Mouse (Mus musculus) heart, postnatal 0 days (tissue): ENCODE data around the gene Platr17. TPM values are rescaled to one million over a fixed set of nuclear protein-coding genes. Genes with fewer than 3 reads are reported as not detected.
"Not testable (repeated sequence)": the region's sequence is repeated elsewhere in the genome, so short reads cannot be mapped to it uniquely, and the experiment has no call there.

Source experiments
- ATAC-seq: fragments of 200-750 bp; cut with Nextera tagmentation; 2 replicates; pipeline ENCODE4 v1.8.0; 2017; ENCODE audit warnings: low read depth, moderate number of reproducible peaks, moderate library complexity; ENCODE audit not compliant: insufficient read depth
- DNase-seq: peaks from one replicate; pipeline ENCODE4 v3.0.0-alpha.2; 2016; ENCODE audit warnings: low spot score
- H3K27ac ChIP-seq: fragments of 300-500 bp; sonication (generic); 2 replicates; pipeline ENCODE4 v1.5.1; 2014; ENCODE audit warnings: low read depth, mild to moderate bottlenecking
- H3K27me3 ChIP-seq: fragments of 300-500 bp; sonication (generic); 2 replicates; pipeline ENCODE4 v1.6.1; 2014; ENCODE audit warnings: low read length, mixed read lengths; ENCODE audit not compliant: control insufficient read depth, insufficient read depth
- H3K36me3 ChIP-seq: fragments of 300-500 bp; sonication (generic); replicated peaks from 2 replicates; pipeline ENCODE4 v1.6.1; 2014; ENCODE audit warnings: low read length, mixed read lengths; ENCODE audit not compliant: control insufficient read depth, insufficient read depth
- H3K4me1 ChIP-seq: fragments of 300-500 bp; sonication (generic); 2 replicates; pipeline ENCODE4 v1.6.1; 2014; ENCODE audit warnings: antibody characterized with exemption; ENCODE audit not compliant: control insufficient read depth, insufficient read depth
- H3K4me2 ChIP-seq: fragments of 300-500 bp; sonication (generic); 2 replicates; pipeline ENCODE4 v1.6.1; 2014; ENCODE audit warnings: low read depth, mild to moderate bottlenecking, low read length, moderate library complexity
- H3K4me3 ChIP-seq: fragments of 300-500 bp; sonication (generic); 2 replicates; pipeline ENCODE4 v1.5.1; 2014; ENCODE audit warnings: low read depth, low read length
- H3K9ac ChIP-seq: fragments of 300-500 bp; sonication (generic); replicated peaks from 2 replicates; pipeline ENCODE4 v1.6.1; 2014; ENCODE audit warnings: low read depth, low read length, mixed read lengths
- H3K9me3 ChIP-seq: fragments of 300-500 bp; sonication (generic); replicated peaks from 2 replicates; pipeline ENCODE4 v1.6.1; 2016; ENCODE audit warnings: low read length; ENCODE audit not compliant: control insufficient read depth
- CTCF ChIP-seq: IDR thresholded peaks from 2 replicates; pipeline ENCODE4 v1.5.1; 2016; ENCODE audit warnings: antibody characterized with exemption, control low read depth, low read depth
- EP300 ChIP-seq: IDR thresholded peaks from 2 replicates; pipeline ENCODE4 v1.6.1; 2016; ENCODE audit warnings: antibody characterized with exemption, low read depth
- WGBS: fragments of 180-500 bp; shearing (Covaris S2); extraction: QIAGEN DNeasy Blood & Tissue Kit; methylation state at CpG from one replicate; pipeline ENCODE4 v1.1.7; 2014; 5-methylcytosine and 5-hydroxymethylcytosine counted together
- polyA plus RNA-seq: library from polyadenylated mRNA; unstranded; fragments of >200 nt; fragmentation: Nextera tagmentation; extraction: Ambion mirVana; gene quantifications from 2 replicates; pipeline ENCODE4 v1.2.1, GENCODE M21; 2015
- total RNA-seq: library from RNA; depleted of rRNA; stranded (reverse); fragments of >200 nt; gene quantifications from 2 replicates; pipeline ENCODE4 v1.2.3, GENCODE M21; 2014; ENCODE audit warnings: low replicate concordance

The Platr17 gene
- total and polyA plus RNA-seq, 2 experiments from 2014 or later = not detected

GRCm38 (mm10) chr17:33899642-33900041, 5.3 kb upstream of the Platr17 start:
- DNase-seq (no peak), ATAC-seq (no peak)
- WGBS = 65% methylated on average over 4 of the region's 4 CpGs
- no peak overlapping the region for H3K27ac ChIP-seq
- TF ChIP-seq CTCF = no peak
- TF ChIP-seq EP300 = no peak
- no peaks in the 10 kb centered on the region for H3K36me3 ChIP-seq
- H3K4me1 ChIP-seq = no peaks in the 10 kb centered on the region
- no peaks in the 10 kb centered on the region for H3K9me3 ChIP-seq
- H3K27me3 ChIP-seq = no peaks in the 10 kb centered on the region
- H3K4me3 ChIP-seq = no peak overlapping the region
- no peak overlapping the region for H3K4me2 ChIP-seq
- no peak overlapping the region for H3K9ac ChIP-seq

DNA sequence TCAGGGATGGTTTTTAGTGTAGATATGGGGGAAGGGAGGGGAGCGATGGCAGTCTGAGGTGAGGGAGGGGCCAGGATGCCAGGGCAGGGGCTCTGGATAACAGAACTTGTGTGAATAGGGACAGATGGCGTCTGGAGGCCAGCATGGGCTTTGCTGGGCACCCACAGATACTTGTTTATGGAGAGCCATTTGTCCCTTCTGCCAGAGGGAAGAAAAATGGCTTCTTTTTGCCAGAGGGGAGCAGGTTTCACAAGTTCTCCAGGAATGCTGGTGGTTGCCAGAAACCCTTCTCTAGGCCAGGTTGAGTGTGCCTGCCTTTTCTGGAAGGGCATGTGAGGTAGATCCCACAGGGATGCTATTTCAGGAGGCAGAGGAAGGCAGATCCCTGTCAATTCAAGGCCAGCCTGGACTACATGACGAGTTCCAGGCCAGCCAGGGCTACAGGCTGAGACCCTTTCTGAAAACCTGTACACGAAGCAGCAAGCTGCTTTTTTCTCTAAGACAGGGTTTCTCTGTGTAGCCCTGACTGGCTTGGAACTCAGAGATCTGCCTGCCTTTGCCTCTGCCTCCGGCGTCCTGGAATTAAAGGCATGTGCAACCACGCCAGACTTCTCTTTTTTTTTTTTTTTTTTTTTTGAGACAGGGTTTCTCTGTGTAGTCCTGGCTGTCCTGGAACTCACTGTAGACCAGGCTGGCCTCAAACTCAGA, 4.5 kb upstream of the Platr17 start:
- H3K27me3 ChIP-seq = no peaks in the 10 kb centered on the region
- H3K4me3 ChIP-seq = no peak overlapping the region
- 39% methylated on average over 7 of the region's 7 CpGs for WGBS
- H3K9ac ChIP-seq = no peak overlapping the region
- H3K4me2 ChIP-seq = no peak overlapping the region
- no peak for DNase-seq
- no peak for TF ChIP-seq EP300
- TF ChIP-seq CTCF = no peak
- H3K4me1 ChIP-seq = no peaks in the 10 kb centered on the region
- H3K36me3 ChIP-seq = no peaks in the 10 kb centered on the region
- no peaks in the 10 kb centered on the region for H3K9me3 ChIP-seq
- ATAC-seq = no peak
- no peak overlapping the region for H3K27ac ChIP-seq

DNA sequence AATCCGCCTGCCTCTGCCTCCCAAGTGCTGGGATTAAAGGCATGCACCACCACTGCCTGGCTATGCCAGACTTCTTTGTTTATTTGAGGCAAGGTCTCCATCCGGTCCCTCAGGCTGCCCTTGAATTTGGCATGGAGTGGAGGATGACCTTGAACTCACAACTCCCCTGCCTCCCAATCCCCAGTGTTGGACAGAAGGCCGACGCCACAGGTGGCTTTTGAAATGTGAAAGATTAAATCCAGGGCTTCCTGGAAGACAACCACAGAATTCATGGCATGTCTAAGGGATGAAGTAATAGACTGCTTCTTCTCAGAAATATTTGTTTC, 4.0 kb upstream of the Platr17 start:
- no peak overlapping the region for H3K4me3 ChIP-seq
- no peak overlapping the region for H3K27ac ChIP-seq
- no peaks in the 10 kb centered on the region for H3K27me3 ChIP-seq
- no peak overlapping the region for H3K4me2 ChIP-seq
- no peaks in the 10 kb centered on the region for H3K4me1 ChIP-seq
- H3K36me3 ChIP-seq = no peaks in the 10 kb centered on the region
- H3K9ac ChIP-seq = no peak overlapping the region
- H3K9me3 ChIP-seq = no peaks in the 10 kb centered on the region
- ATAC-seq (no peak), DNase-seq (no peak)
- WGBS = 73% methylated on average over 4 of the region's 4 CpGs
- TF ChIP-seq CTCF = no peak
- TF ChIP-seq EP300 = no peak

DNA sequence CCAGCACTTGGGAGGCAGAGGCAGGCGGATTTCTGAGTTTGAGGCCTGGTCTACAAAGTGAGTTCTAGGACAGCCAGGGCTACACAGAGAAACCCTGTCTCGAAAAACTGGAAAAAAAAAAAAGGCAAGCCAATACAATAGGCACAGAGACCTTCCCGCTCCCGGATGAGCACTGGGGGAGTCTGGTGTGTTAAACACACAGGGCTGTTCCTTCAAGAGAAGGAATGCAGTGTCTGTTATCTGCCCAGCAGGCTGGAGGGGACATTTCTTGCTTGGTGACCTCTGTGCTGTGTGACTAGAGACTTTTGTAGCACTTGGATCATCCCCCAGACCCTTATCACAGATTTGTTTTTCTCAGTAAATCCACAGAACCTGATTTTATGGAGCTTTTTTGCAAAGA, 3.3 kb upstream of the Platr17 start:
- Histone ChIP-seq H3K4me2 (no peak overlapping the region), H3K36me3 (no peaks in the 10 kb centered on the region), H3K9me3 (no peaks in the 10 kb centered on the region), H3K27me3 (no peaks in the 10 kb centered on the region), H3K27ac (peak overlapping the region; percentile 22; the same call in 1 of the 2 replicates), H3K4me1 (no peaks in the 10 kb centered on the region), H3K4me3 (no peak overlapping the region), H3K9ac (no peak overlapping the region)
- peak; percentile 40; the same call in 1 of the 2 replicates for ATAC-seq
- TF ChIP-seq CTCF (no peak), EP300 (no peak)
- WGBS = 67% methylated on average over 4 of the region's 4 CpGs
- DNase-seq = no peak

DNA sequence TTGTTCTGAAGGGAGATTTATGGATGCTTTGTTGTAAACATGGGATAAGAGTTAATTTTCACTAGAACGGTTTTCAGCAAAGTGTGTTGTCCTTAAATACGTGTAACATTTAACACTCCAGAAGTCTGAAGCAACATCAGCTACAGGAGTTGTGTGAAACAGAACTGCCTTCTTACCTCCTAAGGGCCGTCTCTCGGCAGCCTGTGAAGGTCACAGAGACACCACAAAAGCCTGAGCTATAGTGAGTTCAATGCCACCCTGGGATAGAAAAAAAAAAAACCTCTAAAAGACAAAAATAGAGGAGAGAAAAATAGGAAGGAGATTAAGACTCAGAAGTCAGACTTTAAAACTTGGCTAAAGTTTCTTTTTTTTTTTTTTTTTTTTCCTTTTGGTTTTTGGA, 2.9 kb upstream of the Platr17 start:
- Histone ChIP-seq H3K9ac (no peak overlapping the region), H3K4me1 (no peaks in the 10 kb centered on the region), H3K36me3 (no peaks in the 10 kb centered on the region), H3K27me3 (no peaks in the 10 kb centered on the region), H3K27ac (peak overlapping the region; percentile 22; the same call in 1 of the 2 replicates), H3K4me2 (no peak overlapping the region), H3K4me3 (no peak overlapping the region), H3K9me3 (no peaks in the 10 kb centered on the region)
- TF ChIP-seq CTCF (no peak), EP300 (no peak)
- ATAC-seq (no peak), DNase-seq (no peak)
- 40% methylated on average over 4 of the region's 4 CpGs for WGBS

GRCm38 (mm10) chr17:33902491-33902890, 2.4 kb upstream of the Platr17 start:
- H3K27me3 ChIP-seq = no peaks in the 10 kb centered on the region
- no peak overlapping the region for H3K9ac ChIP-seq
- 70% methylated on average over 7 of the region's 7 CpGs for WGBS
- ATAC-seq (no peak), DNase-seq (no peak)
- TF ChIP-seq EP300 = no peak
- no peak for TF ChIP-seq CTCF
- no peaks in the 10 kb centered on the region for H3K4me1 ChIP-seq
- H3K4me2 ChIP-seq = no peak overlapping the region
- H3K4me3 ChIP-seq = no peak overlapping the region
- no peaks in the 10 kb centered on the region for H3K36me3 ChIP-seq
- no peaks in the 10 kb centered on the region for H3K9me3 ChIP-seq
- no peak overlapping the region for H3K27ac ChIP-seq

DNA sequence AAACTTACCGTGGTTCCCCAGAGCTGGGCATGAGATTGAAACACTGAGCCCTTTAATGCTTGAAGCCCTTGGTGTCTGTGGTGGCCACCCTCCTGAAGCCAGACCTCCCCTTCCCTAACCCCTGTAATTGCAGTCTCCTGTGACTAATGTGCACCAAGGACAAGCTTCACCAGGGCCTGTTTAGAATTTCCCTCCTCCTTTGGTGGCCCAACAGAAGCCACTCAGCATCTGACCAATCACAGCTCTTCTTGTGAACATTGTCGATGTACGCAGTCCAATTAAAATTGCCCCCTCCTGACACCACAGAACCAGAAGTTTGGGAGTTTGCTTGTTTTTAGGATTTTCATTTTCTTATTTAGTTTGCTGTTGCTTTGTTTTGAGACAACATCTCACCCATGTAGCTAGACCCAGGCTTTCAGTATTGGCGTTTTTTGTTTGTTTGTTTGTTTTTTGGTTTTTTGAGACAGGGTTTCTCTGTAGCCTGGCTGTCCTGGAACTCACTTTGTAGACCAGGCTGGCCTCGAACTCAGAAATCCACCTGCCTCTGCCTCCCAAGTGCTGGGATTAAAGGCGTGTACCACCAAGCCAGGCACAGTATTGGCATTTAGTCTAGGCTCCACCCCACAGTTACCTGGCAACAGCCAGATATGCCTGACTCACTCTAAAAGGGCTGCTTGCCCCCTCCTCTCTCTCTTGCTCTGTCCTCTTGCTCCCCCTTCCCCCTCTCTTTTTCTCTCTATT, 854 bp upstream of the Platr17 start:
- ATAC-seq, H3K36me3 ChIP-seq, H3K4me3 ChIP-seq, H3K4me1 ChIP-seq, DNase-seq, H3K27me3 ChIP-seq, H3K9me3 ChIP-seq, H3K9ac ChIP-seq, H3K27ac ChIP-seq, H3K4me2 ChIP-seq: not testable (repeated sequence)
- WGBS = 74% methylated on average over 6 of the region's 6 CpGs
